Comparison of ENCODE assay signal across 8 mouse cellular contexts in genomic region chr9:20740407-20740806, GRCm38 (mm10). TPM values are rescaled to one million over a fixed set of nuclear protein-coding genes. Genes with fewer than 3 reads are reported as not detected.
DNase-seq lines count a peak whose midpoint lies in the region; ATAC-seq and TF ChIP-seq lines count a peak whose summit lies in the region.

No protein-coding gene starts in this region.

- no peaks in the 10 kb centered on the region for H3K79me3 ChIP-seq in C2C12 (ENCODE audit: low read depth)

- H3K36me3 ChIP-seq in C2C12 (ENCODE audit: control insufficient read depth, insufficient read depth) (no peaks in the 10 kb centered on the region), myocyte (ENCODE audit: control insufficient read depth, insufficient read depth) (no peaks in the 10 kb centered on the region)
- H3K36me3 ChIP-seq in kidney, embryonic 15.5 days: no peaks in the 10 kb centered on the region
- H3K36me3 ChIP-seq in limb, embryonic 15.5 days: no peaks in the 10 kb centered on the region

- 2% methylated on average over 12 of the region's 12 CpGs for WGBS in bone marrow, adult 2 months
- 2% methylated on average over 12 of the region's 12 CpGs for WGBS in kidney, embryonic 15.5 days
- WGBS in limb, embryonic 15.5 days: 2% methylated on average over 12 of the region's 12 CpGs

- no peaks in the 10 kb centered on the region for H3K4me1 ChIP-seq in bone marrow, adult 2 months (ENCODE audit: control insufficient read depth, insufficient read depth, low read length)
- no peaks in the 10 kb centered on the region for H3K4me1 ChIP-seq in embryonic fibroblast, embryonic 13.5 days (ENCODE audit: control insufficient read depth, insufficient read depth, low read length)
- H3K4me1 ChIP-seq in kidney, embryonic 15.5 days: peaks cover 10% of the 10 kb centered on the region
- peaks cover 7% of the 10 kb centered on the region for H3K4me1 ChIP-seq in limb, embryonic 15.5 days

- peak overlapping the region; percentile 53 for H3K4me2 ChIP-seq in kidney, embryonic 15.5 days
- peak overlapping the region; percentile 35; the same call in 1 of the 2 replicates for H3K4me2 ChIP-seq in limb, embryonic 15.5 days
- H3K4me2 ChIP-seq in myocyte (ENCODE audit: low read depth): peak overlapping the region; percentile 68

- peaks cover 20% of the 10 kb centered on the region for H3K27me3 ChIP-seq in C2C12 (ENCODE audit: control insufficient read depth, insufficient read depth, insufficient read length)
- peaks cover 47% of the 10 kb centered on the region for H3K27me3 ChIP-seq in kidney, embryonic 15.5 days
- peaks cover 44% of the 10 kb centered on the region for H3K27me3 ChIP-seq in limb, embryonic 15.5 days
- H3K27me3 ChIP-seq in myocyte (ENCODE audit: control insufficient read depth, insufficient read depth, insufficient read length): peaks cover 20% of the 10 kb centered on the region

- peak; percentile 71 for ATAC-seq in kidney, embryonic 15.5 days (replicated peaks; ENCODE audit: low FRiP score)
- ATAC-seq in limb, embryonic 15.5 days (ENCODE audit: insufficient number of reproducible peaks, low FRiP score, low TSS enrichment, low read depth): 0 out of 2 replicates have a peak, but pooled peaks have one; percentile 45

- H3K9ac ChIP-seq in kidney, embryonic 15.5 days: no peak overlapping the region
- H3K9ac ChIP-seq in limb, embryonic 15.5 days: no peak overlapping the region

- DNase-seq in heart, adult 9 months (ENCODE audit: low spot score in 2 of 2): peak; percentile 63 to 75
- DNase-seq in spleen, postnatal 4 days (ENCODE audit: low spot score in 2 of 2): peak; percentile 73 to 91

- no peaks in the 10 kb centered on the region for H3K9me3 ChIP-seq in kidney, embryonic 15.5 days (replicated peaks)
- no peaks in the 10 kb centered on the region for H3K9me3 ChIP-seq in limb, embryonic 15.5 days

- no peaks in the 10 kb centered on the region for H3K79me2 ChIP-seq in C2C12 (ENCODE audit: control insufficient read depth, insufficient read depth)
- H3K79me2 ChIP-seq in myocyte (ENCODE audit: control insufficient read depth, insufficient read depth): no peaks in the 10 kb centered on the region

- H3ac ChIP-seq in C2C12 (ENCODE audit: control insufficient read depth, insufficient read length, low read depth) (peak overlapping the region; percentile 45), myocyte (ENCODE audit: control insufficient read depth, insufficient read length) (no peak overlapping the region)

- peak; percentile 97 for TF ChIP-seq CTCF in C2C12 (IDR thresholded peaks at IDR 0.05; ENCODE audit: control insufficient read depth, insufficient read depth, insufficient read length)
- TF ChIP-seq CTCF in bone marrow, adult 2 months (IDR thresholded peaks at IDR 0.05; ENCODE audit: control insufficient read depth, insufficient read depth, low read length): peak; percentile 93
- peak; percentile 97 for TF ChIP-seq CTCF in embryonic fibroblast, embryonic 13.5 days (IDR thresholded peaks at IDR 0.05; ENCODE audit: borderline replicate concordance, insufficient read depth, low read length)

- no peak overlapping the region for H3K4me3 ChIP-seq in C2C12 (ENCODE audit: insufficient read depth, poor library complexity, severe bottlenecking)
- H3K4me3 ChIP-seq in bone marrow, adult 2 months (replicated peaks; ENCODE audit: control insufficient read depth, low read depth, low read length): no peak overlapping the region
- no peak overlapping the region for H3K4me3 ChIP-seq in embryonic fibroblast, embryonic 13.5 days (ENCODE audit: insufficient read depth, low read length)
- H3K4me3 ChIP-seq in kidney, embryonic 15.5 days (replicated peaks): 0 out of 2 replicates have a peak overlapping the region, but pooled peaks have one; percentile 18
- H3K4me3 ChIP-seq in limb, embryonic 15.5 days: no peak overlapping the region; the same call in 1 of the 2 replicates
- H3K4me3 ChIP-seq in myocyte: no peak overlapping the region

- TF ChIP-seq POLR2A in bone marrow, adult 2 months (IDR thresholded peaks at IDR 0.05; ENCODE audit: borderline replicate concordance, control insufficient read depth, low read depth, low read length): no peak
- TF ChIP-seq POLR2A in embryonic fibroblast, embryonic 13.5 days (IDR thresholded peaks at IDR 0.05; ENCODE audit: low read depth, low read length): no peak
- TF ChIP-seq POLR2A in myocyte (IDR thresholded peaks at IDR 0.05; ENCODE audit: insufficient read length, low read depth): no peak

- no peak overlapping the region for H3K27ac ChIP-seq in bone marrow, adult 2 months (ENCODE audit: control insufficient read depth, insufficient read depth, low read depth, low read length, poor library complexity)
- H3K27ac ChIP-seq in embryonic fibroblast, embryonic 13.5 days (ENCODE audit: insufficient read depth, low read length): no peak overlapping the region
- no peak overlapping the region for H3K27ac ChIP-seq in kidney, embryonic 15.5 days
- H3K27ac ChIP-seq in limb, embryonic 15.5 days: no peak overlapping the region

TF ChIP-seq in C2C12, 6 proteins besides CTCF, POLR2A, EP300 and RAD21:
- TF ChIP-seq FOSL1 (IDR thresholded peaks at IDR 0.05; ENCODE audit: insufficient read depth, low read length, poor library complexity, severe bottlenecking): no peak
- no peak for TF ChIP-seq MYOD1 (IDR thresholded peaks at IDR 0.05; ENCODE audit: control insufficient read depth, insufficient read length, low read depth)

TF ChIP-seq in myocyte, 11 proteins besides CTCF, POLR2A, EP300 and RAD21:
- TF ChIP-seq MAX (IDR thresholded peaks at IDR 0.05; ENCODE audit: low read depth) (no peak), CEBPB (IDR thresholded peaks at IDR 0.05; ENCODE audit: insufficient read depth, poor library complexity, severe bottlenecking) (no peak), MYOG (IDR thresholded peaks at IDR 0.05; ENCODE audit: control insufficient read depth in 1 of 3, insufficient read depth in 1 of 3, insufficient read length in 2 of 3, low read depth in 2 of 3) (no peak), TCF3 (IDR thresholded peaks at IDR 0.05; ENCODE audit: insufficient read length, low read depth) (no peak), POLR2AphosphoS2 (IDR thresholded peaks at IDR 0.05; ENCODE audit: insufficient read length, low read depth) (no peak), TCF12 (IDR thresholded peaks at IDR 0.05; ENCODE audit: insufficient read depth, poor library complexity, severe bottlenecking) (no peak), E2F4 (IDR thresholded peaks at IDR 0.05; ENCODE audit: insufficient read depth) (no peak), REST (IDR thresholded peaks at IDR 0.05; ENCODE audit: insufficient read depth, insufficient read length) (no peak), SRF (IDR thresholded peaks at IDR 0.05; ENCODE audit: control insufficient read depth, insufficient read length, low read depth) (no peak), USF1 (IDR thresholded peaks at IDR 0.05; ENCODE audit: low read depth) (no peak), MYOD1 (IDR thresholded peaks at IDR 0.05; ENCODE audit: control insufficient read depth in 1 of 3, insufficient read length in 2 of 3, low read depth in 2 of 3) (no peak)

RNA-seq across cellular contexts. Expression of gene Olfm2, which starts 5.7 kb away (rescaled TPM):
- polyA plus RNA-seq in C2C12 (2012; fragmentation: generic; extraction: Trizol) (0.09 TPM), myocyte (2012; fragmentation: generic; extraction: Trizol) (0.11 TPM)
- 1.1 TPM in 1 of 2 replicates, not detected in the other for polyA plus RNA-seq in bone marrow, adult 2 months (2011; ENCODE audit: insufficient read depth, insufficient read length, low replicate concordance, missing spikeins)
- 3.6 and 6.5 TPM in 2 replicates for polyA plus RNA-seq in embryonic fibroblast, embryonic 13.5 days (2011; ENCODE audit: insufficient read length, low read depth, missing spikeins)
- polyA plus RNA-seq in kidney, embryonic 15.5 days (2015; fragmentation: Nextera tagmentation; extraction: Ambion mirVana): 4.7 and 7.1 TPM in 2 replicates
- polyA plus RNA-seq in limb, embryonic 15.5 days (2015; fragmentation: Nextera tagmentation; extraction: Ambion mirVana): 9.3 and 9.7 TPM in 2 replicates
